Mouse (Mus musculus): ENCODE results near the gene Slc22a27.

- TF ChIP-seq CTCF (IDR thresholded peaks at IDR 0.05; ENCODE audit: borderline replicate concordance, insufficient read depth, low read length) (no peak), POLR2A (IDR thresholded peaks at IDR 0.05; ENCODE audit: low read depth, low read length) (no peak)
These were observed 136.0 kb downstream of the Slc22a27 start for GRCm38 (mm10) chr19:7829851-7830250.
